Mouse (Mus musculus) spleen, postnatal 36 days (tissue): ENCODE measurements around the gene Hpse2.

Source experiments
- DNase-seq, 2 experiments: peaks; one replicate each; pipeline ENCODE4 v3.0.0; 2022; ENCODE audit warnings: low spot score in 2 of 2, mixed read lengths in 1 of 2

The Hpse2 gene

DNA sequence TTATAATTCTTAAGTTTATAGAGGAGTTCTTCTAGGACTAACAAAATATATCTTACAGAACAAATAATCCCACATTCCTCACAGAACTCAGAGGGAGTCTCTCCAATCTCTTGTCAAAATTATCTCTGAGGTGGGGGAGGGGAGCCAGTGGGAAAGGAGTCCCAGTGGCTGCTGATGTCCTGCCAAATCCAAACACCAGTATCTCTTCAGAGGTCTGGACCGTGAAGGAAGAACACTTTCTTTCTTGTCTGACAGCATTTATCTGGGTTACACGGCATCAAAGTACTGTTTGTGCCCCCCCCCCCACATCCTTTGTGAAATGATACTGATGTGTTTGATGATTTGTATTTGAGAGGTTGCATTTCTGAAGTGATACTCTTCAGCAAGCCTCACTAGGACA, 213.3 kb downstream of the Hpse2 start:
- no peak for DNase-seq

- DNase-seq: no peak
Observed at GRCm38 (mm10) chr19:43156085-43156484, 232.1 kb downstream of the Hpse2 start.

DNA sequence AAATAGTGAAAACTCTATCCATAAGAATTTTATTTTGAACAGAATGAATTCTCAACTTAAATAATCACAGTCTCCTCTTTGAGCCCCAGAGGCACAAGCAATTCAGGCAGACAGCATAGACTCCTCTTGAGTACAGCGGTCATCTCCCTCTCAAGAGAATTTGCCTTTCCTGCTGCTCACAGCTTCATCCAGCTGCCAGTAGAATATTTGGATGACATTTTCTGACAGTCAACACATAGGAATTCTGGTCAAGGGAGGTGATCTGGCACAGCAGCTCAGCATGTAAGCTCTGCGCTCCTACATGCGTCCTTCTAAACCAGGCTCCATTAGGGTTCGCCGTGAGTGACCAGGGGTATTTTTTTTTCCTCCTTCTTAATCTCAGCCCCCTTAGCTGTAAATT, 232.6 kb downstream of the Hpse2 start:
- no peak for DNase-seq

GRCm38 (mm10) chr19:43147901-43148300, 240.3 kb downstream of the Hpse2 start:
- DNase-seq: no peak

- DNase-seq: no peak
Observed at GRCm38 (mm10) chr19:43146820-43147219, 241.3 kb downstream of the Hpse2 start.

- no peak for DNase-seq
Observed at GRCm38 (mm10) chr19:43141646-43142045, 246.5 kb downstream of the Hpse2 start.

DNA sequence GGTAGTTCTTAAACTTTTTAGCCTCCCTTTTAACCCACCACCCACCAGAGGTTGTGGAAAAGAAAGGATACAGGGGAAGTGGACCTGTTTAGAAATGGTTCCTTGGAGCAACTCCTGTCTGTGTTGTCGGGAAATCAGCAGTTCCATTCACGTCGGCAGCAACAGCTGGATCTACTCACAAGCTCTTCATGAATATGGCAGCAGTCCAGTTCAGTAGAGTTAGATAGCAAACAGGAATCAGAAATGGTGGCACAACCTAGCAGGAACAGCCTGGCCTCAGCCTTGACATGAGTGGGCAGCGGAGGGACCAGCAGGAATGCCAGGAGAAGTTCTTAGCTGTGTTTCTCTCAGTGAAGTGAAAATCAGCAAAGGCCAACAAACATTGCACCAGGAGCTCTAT, 278.4 kb downstream of the Hpse2 start:
- no peak for DNase-seq

GRCm38 (mm10) chr19:43096915-43097314, 291.2 kb downstream of the Hpse2 start:
- DNase-seq: no peak

DNA sequence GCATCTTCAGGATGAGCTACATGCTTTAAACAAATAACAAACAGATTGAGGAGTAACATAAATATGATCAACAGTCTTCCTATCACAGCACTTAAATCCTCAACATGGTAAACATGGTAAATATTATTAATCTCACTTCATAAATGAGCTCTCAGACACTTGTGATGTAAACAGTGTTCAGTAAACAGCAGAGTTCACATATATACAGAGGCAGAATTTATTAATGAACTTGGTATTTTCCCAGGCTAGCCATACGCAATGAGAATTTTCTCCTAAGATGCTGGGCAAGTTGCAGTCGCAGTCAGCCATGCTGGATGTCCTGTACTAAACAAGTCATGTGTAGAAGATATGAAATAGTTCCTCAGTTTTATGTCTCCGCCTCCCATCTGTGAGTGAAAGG, 300.9 kb downstream of the Hpse2 start:
- DNase-seq: no peak

GRCm38 (mm10) chr19:43064155-43064554, 324.0 kb downstream of the Hpse2 start:
- no peak for DNase-seq

DNA sequence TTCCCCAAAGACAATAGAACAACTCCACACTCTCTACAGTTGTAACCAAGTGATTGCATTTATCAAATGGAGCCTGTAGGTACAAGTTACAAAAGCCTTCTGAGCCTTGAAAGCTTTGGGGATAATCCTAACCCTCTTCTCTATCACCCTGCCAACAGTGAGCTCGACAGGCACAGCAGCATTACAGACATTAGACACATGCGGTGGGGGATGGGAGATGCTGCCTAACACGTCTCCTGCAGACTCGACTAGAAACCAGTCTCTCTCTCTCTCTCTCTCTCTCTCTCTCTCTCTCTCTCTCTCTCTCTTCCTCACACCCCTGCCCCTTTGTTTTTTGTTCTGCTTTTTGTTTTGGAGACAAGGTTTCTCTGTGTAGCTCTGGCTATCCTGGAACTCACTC, 343.6 kb downstream of the Hpse2 start:
- DNase-seq: no peak

DNA sequence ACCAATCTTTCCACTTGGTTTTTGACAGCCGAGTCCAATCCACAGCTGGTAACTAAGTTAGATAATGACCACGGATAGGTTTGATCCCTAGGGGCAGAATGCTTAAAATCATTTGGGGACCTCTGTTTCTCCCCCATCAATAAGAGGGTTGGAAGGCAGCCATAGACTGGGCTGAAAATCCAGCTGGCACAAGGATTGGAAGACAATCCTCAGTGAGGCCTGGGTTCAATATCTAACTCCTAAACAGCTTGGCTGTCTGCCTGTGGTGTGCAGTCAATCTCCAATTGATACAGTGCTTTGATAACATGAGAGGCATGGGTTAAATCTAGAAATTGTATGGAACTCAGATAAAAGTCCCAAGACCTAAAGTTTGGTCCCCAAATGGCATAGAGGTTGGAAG, 345.4 kb downstream of the Hpse2 start:
- no peak for DNase-seq

DNA sequence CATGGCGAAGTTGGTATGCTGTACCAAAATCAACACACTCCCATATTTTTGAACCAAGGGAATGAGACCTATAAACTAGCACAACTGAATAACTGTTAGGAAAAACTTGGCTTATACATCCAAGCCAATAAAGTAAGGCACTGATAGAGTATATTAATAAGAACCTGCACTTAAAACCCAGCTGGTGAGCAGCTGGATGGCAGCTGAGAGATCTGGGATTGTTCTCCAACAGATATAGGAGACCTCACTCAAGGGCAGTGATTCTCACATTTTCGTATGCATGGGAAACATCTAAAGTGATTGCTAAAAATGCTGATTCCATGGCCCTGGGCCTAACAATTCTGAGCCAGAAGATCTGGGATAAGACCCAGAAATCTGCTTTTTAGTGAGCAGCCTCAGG, 345.9 kb downstream of the Hpse2 start:
- DNase-seq: no peak

DNA sequence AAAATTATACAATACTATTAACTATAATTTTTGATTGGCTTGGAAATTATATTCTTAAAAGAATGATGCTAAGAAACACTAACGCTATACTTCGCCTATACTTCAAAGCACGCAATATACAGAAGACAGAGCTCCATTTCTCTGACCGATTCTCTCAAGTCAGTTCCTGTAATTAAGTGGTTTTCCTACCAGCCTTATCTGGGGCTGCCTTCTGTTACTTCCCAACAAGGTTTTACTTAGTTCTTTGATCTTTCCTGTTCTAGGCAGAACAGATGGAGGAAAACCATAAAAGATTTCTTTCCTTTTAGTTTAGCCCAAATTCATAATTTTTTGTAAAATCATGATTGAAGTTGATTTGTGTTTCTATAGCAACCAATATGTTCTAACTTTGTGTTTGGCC, 351.8 kb downstream of the Hpse2 start:
- no peak for DNase-seq

DNA sequence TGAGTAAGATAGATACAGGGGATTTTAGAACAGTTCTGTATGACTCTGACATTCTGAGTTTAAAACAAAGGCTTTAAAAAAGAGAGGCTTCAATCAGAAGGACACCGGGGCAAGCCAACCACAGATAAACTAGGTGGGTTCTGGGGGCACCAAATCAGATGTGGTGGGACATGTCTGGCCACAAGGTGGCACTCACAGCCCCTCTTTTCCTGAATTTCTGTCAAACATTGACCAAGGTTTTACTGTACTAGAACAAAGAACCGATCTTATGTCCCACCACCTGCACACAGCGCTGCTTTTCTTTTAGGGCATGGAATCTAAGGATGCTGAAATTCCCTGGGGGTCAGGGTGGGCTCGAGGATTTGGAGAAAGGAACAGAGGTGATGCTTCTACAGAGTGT, 360.9 kb downstream of the Hpse2 start:
- DNase-seq: no peak

DNA sequence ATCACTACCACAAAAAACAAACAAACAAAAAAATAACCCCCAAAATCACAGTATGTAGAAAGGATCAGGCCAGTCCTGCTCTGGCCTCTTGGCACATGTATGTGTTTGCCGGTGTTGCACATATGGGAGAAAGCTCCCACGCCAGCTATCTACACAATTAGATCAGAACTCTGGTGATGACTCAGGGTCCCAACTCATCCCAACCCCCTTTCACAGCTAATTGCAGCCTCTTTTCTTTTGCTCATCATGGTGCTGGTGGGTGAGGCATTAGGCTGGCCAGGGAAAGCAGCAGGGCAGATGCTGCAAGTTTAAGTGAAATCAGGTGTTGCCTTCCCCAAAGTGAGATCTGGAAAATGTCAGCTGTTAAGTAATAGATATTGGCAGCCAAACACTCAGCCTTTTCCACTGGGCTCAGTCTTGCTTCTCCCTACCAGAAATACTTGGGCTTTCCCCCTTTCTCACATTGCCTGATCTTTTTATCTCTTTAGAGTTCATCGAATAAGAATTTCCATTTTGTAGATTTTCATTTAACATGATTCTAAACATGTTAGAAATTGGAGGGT, 365.5 kb downstream of the Hpse2 start:
- DNase-seq: no peak

- no peak for DNase-seq
Observed at GRCm38 (mm10) chr19:43018792-43019191, 369.4 kb downstream of the Hpse2 start.

- DNase-seq: no peak
Observed at GRCm38 (mm10) chr19:42996406-42996805, 391.7 kb downstream of the Hpse2 start.

DNA sequence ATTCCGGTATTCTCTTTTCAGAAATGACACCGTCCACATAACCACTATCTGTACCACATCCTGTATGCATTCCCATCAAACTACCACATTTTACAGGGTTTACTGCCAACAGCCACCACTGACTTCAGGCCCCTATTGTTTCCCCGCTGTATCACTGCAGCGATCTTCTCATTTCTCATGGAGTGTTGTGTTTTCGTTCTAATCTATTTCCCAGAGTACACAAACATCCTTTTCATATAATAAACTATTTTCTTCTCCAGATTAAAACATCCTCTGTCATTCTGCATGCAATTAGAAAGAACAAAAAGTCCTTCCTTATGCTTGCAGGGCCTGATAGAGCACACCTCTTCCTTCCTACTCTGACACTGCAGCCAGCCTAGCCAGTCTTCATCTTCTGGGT, 399.3 kb downstream of the Hpse2 start:
- DNase-seq: no peak

DNA sequence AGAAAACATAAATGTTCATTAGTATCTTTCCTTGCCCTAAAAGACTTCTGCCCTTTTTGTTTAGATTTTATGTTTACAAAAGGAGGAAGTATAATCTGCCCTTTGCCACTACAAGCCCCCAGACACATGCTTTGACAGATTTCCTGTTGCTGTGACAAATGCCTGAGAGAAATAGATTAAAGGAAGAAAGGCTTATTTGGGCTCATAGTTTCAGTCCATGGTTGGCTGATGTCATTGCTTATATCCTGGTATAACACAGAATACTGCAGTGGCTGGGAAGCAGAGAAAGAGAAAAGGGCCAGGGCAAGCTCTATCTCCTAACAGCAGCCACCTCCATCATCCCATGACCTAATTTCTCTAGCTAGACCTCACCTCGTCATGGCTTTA, 401.8 kb downstream of the Hpse2 start:
- DNase-seq: no peak

DNA sequence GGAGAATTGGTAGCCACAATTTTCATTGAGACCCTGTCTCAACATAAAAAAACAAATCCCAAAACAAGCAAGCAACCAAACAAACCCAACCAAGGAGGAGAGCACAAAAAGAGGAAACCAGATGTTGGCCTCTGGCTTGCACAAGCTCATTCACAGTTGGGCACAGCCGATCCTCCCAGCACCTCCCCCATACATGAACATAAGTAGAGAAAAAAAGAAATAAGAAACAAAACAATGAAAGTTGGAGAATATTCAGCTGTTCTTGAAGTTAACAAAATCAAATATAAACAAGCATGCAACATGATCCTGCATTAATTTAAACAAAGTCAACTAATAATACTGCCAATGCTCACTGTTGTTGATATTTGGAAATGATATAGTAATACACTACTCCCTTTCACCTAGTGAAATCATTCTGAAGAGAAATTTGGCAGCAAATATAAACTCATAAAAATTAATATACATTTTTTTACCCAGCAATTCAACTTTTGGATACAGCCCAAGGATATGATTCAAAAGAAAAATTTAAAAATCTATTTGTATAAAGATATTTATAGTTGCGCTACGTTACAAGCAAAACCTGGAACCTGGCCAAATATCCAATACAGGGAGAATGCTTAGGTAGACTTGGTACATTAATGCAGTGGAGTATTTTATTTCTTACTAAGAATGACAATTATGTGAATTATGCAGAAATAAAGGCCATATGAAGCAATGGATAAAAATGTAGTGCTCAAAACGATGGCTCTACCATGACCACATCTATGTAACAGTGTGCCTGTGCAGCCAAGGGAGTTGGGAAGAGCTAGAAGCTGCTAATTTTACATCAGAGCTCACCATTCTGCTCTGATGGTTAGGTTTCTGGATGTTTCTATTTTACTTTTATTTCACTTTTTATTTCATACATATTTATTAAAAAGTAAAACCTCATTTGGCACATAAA, 402.5 kb downstream of the Hpse2 start:
- DNase-seq: no peak

DNA sequence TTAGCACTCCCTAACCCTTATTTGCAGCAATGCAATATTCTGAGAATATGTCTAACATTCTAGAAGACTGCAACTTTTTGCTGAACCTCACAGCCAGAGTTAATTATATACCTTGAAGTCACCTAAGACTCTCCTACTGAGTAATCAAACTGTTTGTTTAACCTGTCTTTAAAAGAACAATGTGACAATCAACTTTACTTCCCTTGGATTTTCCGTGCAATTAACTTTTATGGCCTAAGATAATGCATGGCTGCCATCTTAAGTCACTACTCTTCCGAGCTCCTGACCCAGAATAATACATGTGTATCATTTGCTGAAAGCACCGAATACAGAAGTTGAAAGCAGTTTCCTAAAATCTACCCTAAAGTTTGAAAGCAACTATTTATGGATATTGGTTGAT, 407.6 kb downstream of the Hpse2 start:
- DNase-seq: no peak

- DNase-seq: no peak
Observed at GRCm38 (mm10) chr19:42977938-42978337, 410.2 kb downstream of the Hpse2 start.
